Mouse (Mus musculus): ENCODE results near the gene Ublcp1. TPM values are rescaled to one million over a fixed set of nuclear protein-coding genes. Genes with fewer than 3 reads are reported as not detected.

Gene Ublcp1
- total RNA-seq, 2 experiments from 2014 or later, result 230 to 301 TPM

- ATAC-seq (replicated peaks; ENCODE audit: low FRiP score, poor library complexity, severe bottlenecking), result no peak
Observed at GRCm38 (mm10) chr11:44425006-44425405, 45.3 kb downstream of the Ublcp1 start.

GRCm38 (mm10) chr11:44423955-44424354, 46.3 kb downstream of the Ublcp1 start:
- ATAC-seq (replicated peaks; ENCODE audit: low FRiP score, poor library complexity, severe bottlenecking), result no peak

- no peak for ATAC-seq (replicated peaks; ENCODE audit: low FRiP score, poor library complexity, severe bottlenecking)
Observed at GRCm38 (mm10) chr11:44423261-44423660, 47.0 kb downstream of the Ublcp1 start.

GRCm38 (mm10) chr11:44422337-44423111, 47.8 kb downstream of the Ublcp1 start:
- no peak for ATAC-seq (replicated peaks; ENCODE audit: low FRiP score, poor library complexity, severe bottlenecking)

GRCm38 (mm10) chr11:44417403-44417802, 52.9 kb downstream of the Ublcp1 start:
- no peak for ATAC-seq (replicated peaks; ENCODE audit: low FRiP score, poor library complexity, severe bottlenecking)

GRCm38 (mm10) chr11:44414605-44415004, 55.7 kb downstream of the Ublcp1 start:
- no peak for ATAC-seq (replicated peaks; ENCODE audit: low FRiP score, poor library complexity, severe bottlenecking)

- no peak for ATAC-seq (replicated peaks; ENCODE audit: low FRiP score, poor library complexity, severe bottlenecking)
Observed at GRCm38 (mm10) chr11:44413371-44413770, 56.9 kb downstream of the Ublcp1 start.

GRCm38 (mm10) chr11:44412276-44412675, 58.0 kb downstream of the Ublcp1 start:
- no peak for ATAC-seq (replicated peaks; ENCODE audit: low FRiP score, poor library complexity, severe bottlenecking)

GRCm38 (mm10) chr11:44410413-44410812, 59.9 kb downstream of the Ublcp1 start:
- ATAC-seq (replicated peaks; ENCODE audit: low FRiP score, poor library complexity, severe bottlenecking), result no peak

- no peak for ATAC-seq (replicated peaks; ENCODE audit: low FRiP score, poor library complexity, severe bottlenecking)
Observed at GRCm38 (mm10) chr11:44408626-44409025, 61.7 kb downstream of the Ublcp1 start.

- ATAC-seq (replicated peaks; ENCODE audit: low FRiP score, poor library complexity, severe bottlenecking), result no peak
Observed at GRCm38 (mm10) chr11:44406457-44406856, 63.8 kb downstream of the Ublcp1 start.

GRCm38 (mm10) chr11:44405961-44406360, 64.3 kb downstream of the Ublcp1 start:
- no peak for ATAC-seq (replicated peaks; ENCODE audit: low FRiP score, poor library complexity, severe bottlenecking)

- ATAC-seq (replicated peaks; ENCODE audit: low FRiP score, poor library complexity, severe bottlenecking), result no peak
Observed at GRCm38 (mm10) chr11:44405113-44405512, 65.2 kb downstream of the Ublcp1 start.

Other genes starting within 250 kb of the Ublcp1 start
- not detected in 2 replicates for gene Il12b, start 70.4 kb downstream of the Ublcp1 start, total RNA-seq (2015; ENCODE audit: low replicate concordance)
- not detected in 2 replicates for gene Il12b, start 70.4 kb downstream of the Ublcp1 start, total RNA-seq (2017; ENCODE audit: low replicate concordance)
- gene Rnf145, start 48.5 kb upstream of the Ublcp1 start, total RNA-seq (2015; ENCODE audit: low replicate concordance), result 193 and 204 TPM in 2 replicates
- gene Rnf145, start 48.5 kb upstream of the Ublcp1 start, total RNA-seq (2017; ENCODE audit: low replicate concordance), result 394 and 452 TPM in 2 replicates
- not detected in 2 replicates for gene Ebf1, start 146.8 kb upstream of the Ublcp1 start, total RNA-seq (2015; ENCODE audit: low replicate concordance)
- gene Ebf1, start 146.8 kb upstream of the Ublcp1 start, total RNA-seq (2017; ENCODE audit: low replicate concordance), result 0.68 TPM in 1 of 2 replicates, not detected in the other